Mouse (Mus musculus): ENCODE results near the gene Cdkn3. TPM values are rescaled to one million over a fixed set of nuclear protein-coding genes. Genes with fewer than 3 reads are reported as not detected.
"Not testable (repeated sequence)": the region's sequence is repeated elsewhere in the genome, so short reads cannot be mapped to it uniquely, and the experiment has no call there.

Cdkn3 gene
- polyA plus RNA-seq, 1 experiment from 2014 or later: 5.2 TPM

- no peak for TF ChIP-seq EP300 (IDR thresholded peaks at IDR 0.05)
- TF ChIP-seq CTCF (IDR thresholded peaks at IDR 0.05): no peak
- Histone ChIP-seq H3K27me3 (replicated peaks; ENCODE audit: insufficient read depth, low read length) (no peaks in the 10 kb centered on the region), H3K27ac (ENCODE audit: low read length) (no peak overlapping the region), H3K9ac (replicated peaks; ENCODE audit: low read depth) (no peak overlapping the region), H3K4me3 (ENCODE audit: low read depth, low read length) (no peak overlapping the region), H3K9me3 (ENCODE audit: low read length) (no peaks in the 10 kb centered on the region), H3K36me3 (ENCODE audit: insufficient read depth, low read length) (peaks cover 6% of the 10 kb centered on the region; the same call in 1 of the 2 replicates), H3K4me2 (replicated peaks; ENCODE audit: low read depth, low read length) (no peak overlapping the region), H3K4me1 (ENCODE audit: insufficient read depth, low read depth, low read length) (peaks cover 4% of the 10 kb centered on the region; the same call in 1 of the 2 replicates)
- DNase-seq (ENCODE audit: low spot score) (no peak), ATAC-seq (no peak)
- WGBS: 83% methylated on average over 7 of the region's 7 CpGs
Observed at GRCm38 (mm10) chr14:46818743-46819142, 58.4 kb downstream of the Cdkn3 start.

- DNase-seq (ENCODE audit: low spot score); H3K27ac ChIP-seq (ENCODE audit: low read length); H3K4me2 ChIP-seq (replicated peaks; ENCODE audit: low read depth, low read length); H3K36me3 ChIP-seq (ENCODE audit: insufficient read depth, low read length); H3K9me3 ChIP-seq (ENCODE audit: low read length); H3K27me3 ChIP-seq (replicated peaks; ENCODE audit: insufficient read depth, low read length); H3K4me3 ChIP-seq (ENCODE audit: low read depth, low read length); ATAC-seq; H3K9ac ChIP-seq (replicated peaks; ENCODE audit: low read depth); H3K4me1 ChIP-seq (ENCODE audit: insufficient read depth, low read depth, low read length): not testable (repeated sequence)
- 95% methylated on average over 5 of the region's 6 CpGs for WGBS
Observed at GRCm38 (mm10) chr14:46819961-46820360, 59.6 kb downstream of the Cdkn3 start.

Other genes starting within 250 kb of the Cdkn3 start
- gene Cnih1, start 27.9 kb downstream of the Cdkn3 start, polyA plus RNA-seq (2015; fragmentation: Nextera tagmentation; extraction: Ambion mirVana): 133 and 137 TPM in 2 replicates
- 42.1 and 47.8 TPM in 2 replicates for gene Gmfb, start 61.7 kb downstream of the Cdkn3 start, polyA plus RNA-seq (2015; fragmentation: Nextera tagmentation; extraction: Ambion mirVana)
- gene Cgrrf1, start 71.6 kb downstream of the Cdkn3 start, polyA plus RNA-seq (2015; fragmentation: Nextera tagmentation; extraction: Ambion mirVana): 54.6 and 54.8 TPM in 2 replicates
- gene Samd4, start 122.3 kb downstream of the Cdkn3 start, polyA plus RNA-seq (2015; fragmentation: Nextera tagmentation; extraction: Ambion mirVana): 6.3 and 7.9 TPM in 2 replicates

Data from lung, postnatal 0 days (tissue).